Mouse (Mus musculus) olfactory bulb, adult 2 months (tissue): ENCODE results near the gene Mif4gd. TPM values are rescaled to one million over a fixed set of nuclear protein-coding genes. Genes with fewer than 3 reads are reported as not detected.

Experiments
- H3K27ac ChIP-seq: fragments of 200-500 bp; 2 replicates; pipeline ENCODE4 v1.5.1; 2012; ENCODE audit warnings: low read depth, low read length; ENCODE audit not compliant: insufficient read depth
- H3K4me1 ChIP-seq: fragments of 200-500 bp; 2 replicates; pipeline ENCODE4 v1.6.1; 2012; ENCODE audit warnings: low read length; ENCODE audit not compliant: control insufficient read depth, insufficient read depth
- H3K4me3 ChIP-seq: fragments of 200-500 bp; 2 replicates; pipeline ENCODE4 v1.5.1; 2012; ENCODE audit warnings: mild to moderate bottlenecking, low read depth, low read length, moderate library complexity; ENCODE audit not compliant: insufficient read depth
- CTCF ChIP-seq: fragments of 200-500 bp; IDR thresholded peaks from 2 replicates; pipeline ENCODE4 v1.5.1; 2012; ENCODE audit warnings: low read depth, mild to moderate bottlenecking, low read length, moderate library complexity; ENCODE audit not compliant: insufficient read depth
- POLR2A ChIP-seq: fragments of 200-500 bp; IDR thresholded peaks from 2 replicates; pipeline ENCODE4 v1.6.1; 2012; ENCODE audit warnings: mild to moderate bottlenecking, low read depth, low read length, moderate library complexity; ENCODE audit not compliant: insufficient read depth
- WGBS: fragments of 180-500 bp; shearing (Covaris S2); methylation state at CpG from one replicate; pipeline ENCODE4 v1.1.7; 2018; 5-methylcytosine and 5-hydroxymethylcytosine counted together
- polyA plus RNA-seq: library from polyadenylated mRNA; stranded (reverse); fragments of >200 nt; gene quantifications from 2 replicates; pipeline ENCODE4 v1.2.4, GENCODE M21; 2012; ENCODE audit warnings: low replicate concordance; ENCODE audit not compliant: missing spikeins, insufficient read depth, insufficient read length

Mif4gd gene
- polyA plus RNA-seq, 1 experiment = not detected

DNA sequence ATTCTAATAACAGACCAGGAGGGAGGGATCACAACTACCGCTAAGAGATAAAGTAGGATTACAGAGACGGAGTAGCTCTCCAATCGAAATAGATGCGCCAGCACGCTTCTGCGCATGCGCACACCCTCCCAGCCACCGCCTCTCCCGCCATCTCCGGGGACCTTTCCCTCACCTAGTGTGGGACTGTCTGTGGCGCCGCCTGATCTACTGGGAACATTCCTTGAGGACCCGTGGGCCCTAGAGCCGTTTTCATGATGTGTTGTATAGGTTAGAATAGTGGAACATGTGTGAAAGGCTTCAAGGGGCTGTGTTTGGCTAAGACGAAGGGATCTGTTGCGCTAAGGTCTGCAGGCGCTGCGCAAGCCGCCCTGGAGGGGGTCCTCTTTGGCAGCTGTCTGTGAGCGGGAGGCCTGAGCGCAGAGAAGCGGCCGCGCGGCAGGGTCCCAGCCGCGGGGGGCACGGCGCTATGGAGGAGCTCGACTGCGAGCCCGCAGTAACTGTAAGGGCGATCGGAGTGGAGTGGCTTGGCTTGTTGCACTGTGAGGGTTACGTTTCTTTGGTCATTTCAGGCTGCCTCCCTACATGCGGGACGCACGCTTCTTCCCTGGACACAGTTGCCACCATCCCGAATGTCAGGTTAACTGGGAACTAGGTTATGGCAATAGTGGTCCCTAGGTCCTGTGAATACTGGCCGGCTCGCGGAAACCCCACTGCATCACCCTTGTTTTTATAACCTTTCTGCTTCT lies 48.5 kb downstream of the Mif4gd start, which contains the start of gene Nup85:
TSS of gene Nup85 (plus strand) at position 371 of the 746 bp plus-strand sequence.
- WGBS = under 1% methylated on average over 42 of the region's 42 CpGs
- peak within 1 kb of the TSS; percentile 82 for H3K4me3 ChIP-seq
- TF ChIP-seq POLR2A (peak; percentile 75), CTCF (no peak)
- no peaks in the 10 kb centered on the region; the same call in 1 of the 2 replicates for H3K4me1 ChIP-seq
- peak within 1 kb of the TSS; percentile 95 for H3K27ac ChIP-seq

DNA sequence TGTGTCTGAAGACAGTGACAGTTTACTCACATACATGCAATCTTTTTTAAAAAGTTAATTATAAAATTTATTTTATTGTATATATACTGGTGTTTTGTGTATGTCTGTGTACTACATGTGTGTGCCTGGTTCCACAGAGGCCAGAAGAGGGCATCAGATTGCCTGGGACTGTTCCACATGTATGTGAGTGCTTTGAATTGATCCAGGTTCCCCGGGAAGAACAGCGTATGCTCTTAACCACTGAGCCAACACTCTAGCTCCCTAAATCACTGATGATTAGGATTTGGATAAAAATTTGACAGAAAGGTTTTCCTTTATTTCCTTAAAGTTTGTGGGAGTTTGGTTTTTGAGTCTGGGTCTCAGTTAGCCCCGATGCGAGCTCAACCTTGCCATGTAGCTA lies 49.4 kb downstream of the Mif4gd start:
- H3K4me3 ChIP-seq = no peak overlapping the region
- no peak for TF ChIP-seq POLR2A
- TF ChIP-seq CTCF = no peak
- no peak overlapping the region for H3K27ac ChIP-seq
- 42% methylated on average over 4 of the region's 4 CpGs for WGBS
- no peaks in the 10 kb centered on the region; the same call in 1 of the 2 replicates for H3K4me1 ChIP-seq

Other genes with a start within 250 kb of the Mif4gd start
- gene Hid1, start 245.2 kb downstream of the Mif4gd start, polyA plus RNA-seq = not detected in 2 replicates
- not detected in 2 replicates for gene Cdr2l, start 231.1 kb downstream of the Mif4gd start, polyA plus RNA-seq
- not detected in 2 replicates for gene Mrpl58, start 209.2 kb downstream of the Mif4gd start, polyA plus RNA-seq
- not detected in 2 replicates for gene Atp5h, start 193.0 kb downstream of the Mif4gd start, polyA plus RNA-seq
- gene Kctd2, start 192.8 kb downstream of the Mif4gd start, polyA plus RNA-seq = not detected in 2 replicates
- not detected in 2 replicates for gene Trim80, start 172.4 kb downstream of the Mif4gd start, polyA plus RNA-seq
- gene Slc16a5, start 150.5 kb downstream of the Mif4gd start, polyA plus RNA-seq = not detected in 2 replicates
- not detected in 2 replicates for gene Armc7, start 137.3 kb downstream of the Mif4gd start, polyA plus RNA-seq
- gene Nt5c, start 121.1 kb downstream of the Mif4gd start, polyA plus RNA-seq = not detected in 2 replicates
- gene Jpt1, start 98.6 kb downstream of the Mif4gd start, polyA plus RNA-seq = not detected in 2 replicates
- gene Sumo2, start 76.7 kb downstream of the Mif4gd start, polyA plus RNA-seq = 478 TPM in 1 of 2 replicates, not detected in the other
- not detected in 2 replicates for gene Nup85, start 48.5 kb downstream of the Mif4gd start, polyA plus RNA-seq
- gene Mrps7, start 9.0 kb downstream of the Mif4gd start, polyA plus RNA-seq = not detected in 2 replicates
- gene Gga3, start 8.9 kb downstream of the Mif4gd start, polyA plus RNA-seq = 79.7 TPM in 1 of 2 replicates, not detected in the other
- not detected in 2 replicates for gene Slc25a19, start 15.3 kb upstream of the Mif4gd start, polyA plus RNA-seq
- gene Grb2, start 95.6 kb upstream of the Mif4gd start, polyA plus RNA-seq = 264 TPM in 1 of 2 replicates, not detected in the other
- gene Tmem94, start 152.5 kb upstream of the Mif4gd start, polyA plus RNA-seq = not detected in 2 replicates
- gene Caskin2, start 200.7 kb upstream of the Mif4gd start, polyA plus RNA-seq = not detected in 2 replicates
- not detected in 2 replicates for gene Tsen54, start 201.8 kb upstream of the Mif4gd start, polyA plus RNA-seq
- gene Llgl2, start 211.1 kb upstream of the Mif4gd start, polyA plus RNA-seq = not detected in 2 replicates
- gene Myo15b, start 245.4 kb upstream of the Mif4gd start, polyA plus RNA-seq = not detected in 2 replicates